Mouse (Mus musculus) forebrain, embryonic 13.5 days (tissue): ENCODE measurements at regions not wholly inside any gene's neighbourhood (a gene's known extent, or its start where the extent isn't known, plus 50 kb on each side); places are given as distances from the start of the nearest gene placed in this dataset.

ENCODE experiments used
- ATAC-seq: fragments of 200-750 bp; cut with Nextera tagmentation; 2 replicates; pipeline ENCODE4 v1.8.0; 2017
- H3K27ac ChIP-seq: fragments of 300-500 bp; sonication (generic); 2 replicates; pipeline ENCODE4 v1.5.1; 2015; ENCODE audit warnings: inconsistent platforms, mild to moderate bottlenecking, moderate library complexity
- H3K27me3 ChIP-seq: fragments of 300-500 bp; sonication (generic); 2 replicates; pipeline ENCODE4 v1.6.1; 2015; ENCODE audit warnings: mild to moderate bottlenecking, inconsistent platforms
- H3K36me3 ChIP-seq: fragments of 300-500 bp; sonication (generic); 2 replicates; pipeline ENCODE4 v1.6.1; 2015; ENCODE audit warnings: mild to moderate bottlenecking, inconsistent platforms; ENCODE audit not compliant: poor library complexity, severe bottlenecking
- H3K4me1 ChIP-seq: fragments of 300-500 bp; sonication (generic); 2 replicates; pipeline ENCODE4 v1.6.1; 2015; ENCODE audit warnings: inconsistent platforms
- H3K4me2 ChIP-seq: fragments of 300-500 bp; sonication (generic); 2 replicates; pipeline ENCODE4 v1.6.1; 2015; ENCODE audit warnings: inconsistent platforms, mild to moderate bottlenecking, moderate library complexity
- H3K4me3 ChIP-seq: fragments of 300-500 bp; sonication (generic); 2 replicates; pipeline ENCODE4 v1.5.1; 2015; ENCODE audit warnings: mild to moderate bottlenecking, inconsistent platforms
- H3K9ac ChIP-seq: fragments of 300-500 bp; sonication (generic); 2 replicates; pipeline ENCODE4 v1.6.1; 2015; ENCODE audit warnings: mild to moderate bottlenecking, inconsistent platforms
- H3K9me3 ChIP-seq: fragments of 300-500 bp; sonication (generic); replicated peaks from 2 replicates; pipeline ENCODE4 v1.6.1; 2016; ENCODE audit warnings: inconsistent platforms
- WGBS: fragments of 180-500 bp; shearing (Covaris S2); methylation state at CpG from one replicate; pipeline ENCODE4 v1.1.7; 2015; 5-methylcytosine and 5-hydroxymethylcytosine counted together

DNA sequence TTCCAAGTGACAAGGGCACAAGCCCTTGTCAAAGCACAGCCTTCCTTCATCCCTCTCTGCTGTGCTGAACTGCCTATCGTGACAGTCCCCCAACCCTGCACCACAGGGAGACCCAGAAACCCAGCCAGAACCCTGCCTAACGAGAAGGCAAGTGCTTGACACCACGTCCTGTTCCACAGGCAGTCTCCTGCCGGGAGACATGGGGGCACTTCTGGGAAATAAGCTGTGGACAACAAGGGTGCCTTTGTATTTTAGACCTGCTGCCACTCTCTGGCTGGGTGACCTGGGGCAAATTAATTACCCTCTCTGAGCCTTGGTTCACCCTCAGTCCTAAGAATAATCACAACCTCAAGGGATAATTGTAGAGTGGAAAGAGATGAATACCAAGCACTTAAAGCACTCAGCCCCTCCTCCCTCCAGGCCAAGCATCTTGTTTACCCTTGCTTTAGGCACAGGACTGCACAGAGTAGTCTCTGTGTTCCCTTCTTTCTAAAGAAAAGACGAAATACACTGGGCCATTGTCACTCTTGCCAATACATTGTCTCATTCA, 177.6 kb downstream of the Tle3 start:
- H3K4me3 ChIP-seq, result no peak overlapping the region
- no peak overlapping the region for H3K4me2 ChIP-seq
- H3K9me3 ChIP-seq, result no peaks in the 10 kb centered on the region; the same call in 1 of the 2 replicates
- H3K27me3 ChIP-seq, result no peaks in the 10 kb centered on the region
- H3K27ac ChIP-seq, result peak overlapping the region; percentile 70
- H3K36me3 ChIP-seq, result no peaks in the 10 kb centered on the region
- no peak overlapping the region for H3K9ac ChIP-seq
- WGBS, result 5% methylated on average over 5 of the region's 5 CpGs
- ATAC-seq, result peak; percentile 90
- peaks cover 65% of the 10 kb centered on the region for H3K4me1 ChIP-seq

GRCm38 (mm10) chr9:61537316-61538189, 165.4 kb downstream of the Tle3 start:
- 14% methylated on average over 17 of the region's 22 CpGs for WGBS

GRCm38 (mm10) chr9:61533237-61533636, 161.1 kb downstream of the Tle3 start:
- Histone ChIP-seq H3K4me1 (peaks cover 49% of the 10 kb centered on the region), H3K9ac (no peak overlapping the region), H3K36me3 (no peaks in the 10 kb centered on the region), H3K4me2 (no peak overlapping the region), H3K27me3 (peaks cover 10% of the 10 kb centered on the region; the same call in 1 of the 2 replicates), H3K9me3 (no peaks in the 10 kb centered on the region), H3K27ac (no peak overlapping the region), H3K4me3 (no peak overlapping the region)
- ATAC-seq, result no peak
- 89% methylated on average over 9 of the region's 9 CpGs for WGBS

More at GRCm38 (mm10) chr9:61537316-61538189, 165.4 kb downstream of the Tle3 start:
- peaks cover 13% of the 10 kb centered on the region for H3K27me3 ChIP-seq
- H3K9ac ChIP-seq, result no peak overlapping the region
- no peaks in the 10 kb centered on the region for H3K36me3 ChIP-seq
- no peak overlapping the region for H3K4me3 ChIP-seq
- peak overlapping the region; percentile 48 for H3K27ac ChIP-seq
- peak overlapping the region; percentile 40 for H3K4me2 ChIP-seq
- peaks cover 5% of the 10 kb centered on the region; the same call in 1 of the 2 replicates for H3K9me3 ChIP-seq
- peak; percentile 45; the same call in 1 of the 2 replicates for ATAC-seq
- H3K4me1 ChIP-seq, result peaks cover 18% of the 10 kb centered on the region

DNA sequence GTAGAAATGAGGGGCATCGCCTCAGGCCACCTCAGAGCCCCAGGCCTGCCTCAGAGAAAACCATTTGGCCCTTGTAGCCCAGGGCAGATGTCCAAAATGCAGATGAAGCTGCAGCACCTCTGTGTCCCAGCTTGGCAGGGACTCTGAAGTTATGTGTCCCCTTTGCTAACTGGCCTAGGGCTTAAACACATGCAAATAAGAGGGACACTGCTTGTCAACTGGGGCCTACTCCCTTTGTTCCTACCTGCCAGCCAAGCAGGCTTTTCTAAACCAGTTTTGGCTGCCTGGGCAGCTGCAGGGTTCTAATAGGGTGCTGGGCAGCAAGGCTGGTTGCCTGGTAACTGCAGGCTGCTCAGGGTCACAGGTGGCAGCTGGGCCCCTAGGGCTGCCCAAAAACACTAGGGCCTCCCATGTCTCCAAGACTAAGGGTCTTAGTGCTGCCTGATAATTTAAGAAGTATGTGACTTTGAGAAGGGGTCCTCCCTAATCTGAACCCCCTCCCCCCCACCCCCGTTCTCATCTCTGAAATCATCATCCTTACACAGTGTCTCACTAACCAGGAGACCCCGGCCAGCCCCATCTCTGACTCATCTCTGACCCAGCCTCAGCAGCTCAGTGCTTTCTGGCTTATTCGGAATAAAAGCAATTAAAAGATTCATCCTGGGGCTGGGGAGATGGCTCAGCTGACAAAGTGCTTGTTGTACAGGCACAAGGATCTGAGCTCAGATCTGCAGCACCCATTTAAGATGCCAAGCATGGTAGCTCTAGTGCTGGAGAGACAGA, 158.3 kb downstream of the Tle3 start:
- 25% methylated on average over 4 of the region's 4 CpGs for WGBS

DNA sequence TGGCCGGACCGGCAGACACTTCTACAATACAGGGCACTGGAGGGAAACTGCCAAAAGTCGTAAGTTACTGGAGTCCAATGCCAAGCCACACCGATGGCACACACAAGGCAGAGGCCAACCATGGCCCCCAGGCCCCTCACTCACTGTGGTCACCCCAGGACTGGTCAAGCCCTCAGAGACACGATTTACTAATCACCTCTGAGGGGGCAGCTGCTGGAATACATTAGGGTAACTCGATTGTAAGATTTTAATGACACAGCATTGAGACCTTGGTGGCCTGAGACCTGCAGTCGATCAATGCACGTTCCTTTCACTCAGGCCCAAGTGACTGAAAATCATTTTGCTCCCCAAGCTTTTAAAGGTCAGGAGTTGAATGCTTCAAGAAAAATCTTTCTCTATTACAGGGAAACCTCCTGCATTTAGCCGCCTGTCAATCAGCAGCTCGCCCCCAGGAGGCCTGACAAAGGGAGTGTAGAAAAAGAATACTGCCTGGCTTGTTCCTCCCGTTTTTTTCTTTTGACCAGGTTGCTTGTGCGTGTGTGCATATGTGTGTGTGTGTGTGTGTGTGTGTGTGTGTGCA, 156.2 kb downstream of the Tle3 start:
- no peak for ATAC-seq
- H3K36me3 ChIP-seq, result no peaks in the 10 kb centered on the region
- H3K27me3 ChIP-seq, result no peaks in the 10 kb centered on the region
- no peak overlapping the region for H3K4me2 ChIP-seq
- WGBS, result 22% methylated on average over 12 of the region's 12 CpGs
- H3K9ac ChIP-seq, result no peak overlapping the region
- no peak overlapping the region for H3K4me3 ChIP-seq
- no peaks in the 10 kb centered on the region for H3K9me3 ChIP-seq
- peaks cover 47% of the 10 kb centered on the region for H3K4me1 ChIP-seq
- H3K27ac ChIP-seq, result peak overlapping the region; percentile 36

More for the DNA sequence above, 158.3 kb downstream of the Tle3 start:
- no peak overlapping the region for H3K4me3 ChIP-seq
- H3K4me1 ChIP-seq, result peaks cover 47% of the 10 kb centered on the region
- H3K9ac ChIP-seq, result peak overlapping the region; percentile 35; the same call in 1 of the 2 replicates
- H3K4me2 ChIP-seq, result no peak overlapping the region
- no peaks in the 10 kb centered on the region for H3K9me3 ChIP-seq
- ATAC-seq, result peak; percentile 91
- H3K27me3 ChIP-seq, result peaks cover 9% of the 10 kb centered on the region; the same call in 1 of the 2 replicates
- no peaks in the 10 kb centered on the region for H3K36me3 ChIP-seq
- peak overlapping the region; percentile 66 for H3K27ac ChIP-seq

- Histone ChIP-seq H3K27ac (peak overlapping the region; percentile 48; the same call in 1 of the 2 replicates), H3K4me1 (peaks cover 47% of the 10 kb centered on the region), H3K9ac (no peak overlapping the region), H3K4me2 (no peak overlapping the region), H3K36me3 (no peaks in the 10 kb centered on the region), H3K9me3 (peaks cover 5% of the 10 kb centered on the region), H3K4me3 (no peak overlapping the region), H3K27me3 (no peaks in the 10 kb centered on the region)
- ATAC-seq, result no peak
- 90% methylated on average over 5 of the region's 5 CpGs for WGBS
Measured at GRCm38 (mm10) chr9:61527491-61528056, 155.4 kb downstream of the Tle3 start.

DNA sequence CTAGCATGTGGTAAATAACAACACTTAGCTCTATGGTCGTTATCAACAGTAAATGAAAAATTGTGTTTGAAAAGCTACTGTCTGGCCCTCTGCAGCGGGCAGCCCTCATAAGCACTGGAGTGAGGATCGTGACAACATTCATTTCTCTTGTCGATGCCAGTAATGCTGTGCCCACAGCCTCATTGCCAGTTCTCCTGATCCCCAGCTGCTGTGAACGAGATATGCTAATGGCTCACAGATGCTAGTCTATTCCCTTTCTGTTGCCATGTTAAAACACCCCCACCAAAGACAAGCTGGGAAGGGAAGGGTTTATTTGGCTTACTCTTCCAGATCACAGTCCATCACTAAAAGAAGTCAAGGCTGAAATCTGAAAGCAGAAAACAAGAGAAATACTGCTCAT, 148.0 kb downstream of the Tle3 start:
- no peak overlapping the region for H3K9ac ChIP-seq
- peaks cover 10% of the 10 kb centered on the region for H3K9me3 ChIP-seq
- H3K4me1 ChIP-seq, result no peaks in the 10 kb centered on the region
- H3K27me3 ChIP-seq, result peaks cover 10% of the 10 kb centered on the region
- ATAC-seq, result no peak
- 85% methylated on average over 5 of the region's 5 CpGs for WGBS
- H3K4me2 ChIP-seq, result no peak overlapping the region
- H3K36me3 ChIP-seq, result no peaks in the 10 kb centered on the region
- no peak overlapping the region for H3K27ac ChIP-seq
- no peak overlapping the region for H3K4me3 ChIP-seq

GRCm38 (mm10) chr9:61517906-61518305, 145.7 kb downstream of the Tle3 start:
- ATAC-seq, result no peak
- no peak overlapping the region for H3K4me2 ChIP-seq
- H3K4me3 ChIP-seq, result no peak overlapping the region
- H3K4me1 ChIP-seq, result no peaks in the 10 kb centered on the region
- H3K27ac ChIP-seq, result no peak overlapping the region
- H3K9me3 ChIP-seq, result peaks cover 8% of the 10 kb centered on the region
- WGBS, result 93% methylated on average over 7 of the region's 7 CpGs
- H3K27me3 ChIP-seq, result peaks cover 17% of the 10 kb centered on the region
- H3K9ac ChIP-seq, result no peak overlapping the region
- no peaks in the 10 kb centered on the region for H3K36me3 ChIP-seq

GRCm38 (mm10) chr9:61511436-61511835, 139.3 kb downstream of the Tle3 start:
- Histone ChIP-seq H3K4me3 (no peak overlapping the region), H3K4me1 (peaks cover 33% of the 10 kb centered on the region), H3K9ac (0 out of 2 replicates have a peak overlapping the region, but pooled peaks have one; percentile 12), H3K27me3 (peaks cover 35% of the 10 kb centered on the region), H3K9me3 (no peaks in the 10 kb centered on the region), H3K4me2 (no peak overlapping the region), H3K36me3 (no peaks in the 10 kb centered on the region), H3K27ac (peak overlapping the region; percentile 33)
- ATAC-seq, result no peak

DNA sequence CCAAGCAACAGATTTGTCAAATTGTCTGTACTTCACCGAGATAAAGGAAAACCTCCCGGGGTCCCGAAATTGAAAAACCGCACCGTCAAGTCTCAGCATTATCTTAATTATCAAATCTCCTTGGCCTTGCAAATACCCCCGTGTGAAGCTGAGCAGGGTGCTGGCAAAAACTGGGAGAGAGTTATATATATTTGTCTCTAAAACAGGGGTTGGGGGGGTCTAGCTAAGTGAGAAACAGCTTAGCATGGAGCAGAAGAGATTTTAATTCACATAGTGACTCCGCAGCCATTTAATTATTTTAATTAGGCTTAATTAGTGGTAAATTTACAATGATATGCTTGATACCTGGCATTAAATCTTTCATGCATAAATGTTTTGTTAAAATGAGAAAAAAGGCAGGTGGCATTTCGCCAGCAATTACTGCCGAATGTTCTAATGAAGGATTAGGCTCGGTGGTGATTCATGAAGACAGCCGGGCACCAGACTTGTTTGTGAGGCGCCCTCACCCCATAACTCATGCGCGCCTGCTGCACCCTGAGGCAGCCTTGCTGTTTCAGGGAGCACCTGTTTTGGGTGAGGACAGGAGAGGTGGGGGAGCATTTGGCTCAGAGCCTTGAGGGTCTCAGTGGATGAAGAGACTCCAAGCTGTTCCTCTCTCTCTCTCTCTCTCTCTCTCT, 138.2 kb downstream of the Tle3 start:
- Histone ChIP-seq H3K27me3 (peaks cover 38% of the 10 kb centered on the region), H3K27ac (peak overlapping the region; percentile 33), H3K4me3 (no peak overlapping the region), H3K36me3 (no peaks in the 10 kb centered on the region), H3K4me2 (peak overlapping the region; percentile 49), H3K9ac (peak overlapping the region; percentile 6; the same call in 1 of the 2 replicates), H3K4me1 (peaks cover 33% of the 10 kb centered on the region), H3K9me3 (no peaks in the 10 kb centered on the region)
- peak; percentile 89 for ATAC-seq
- 5% methylated on average over 14 of the region's 14 CpGs for WGBS
